Mouse (Mus musculus) T-helper 2 cell (primary cell): ENCODE results near the gene Itgb7.

Experiments
- in situ Hi-C: fragments of 300-600 bp; cut with MboI, MseI; formaldehyde crosslinking; loops from one replicate; pipeline ENCODE4 v1.15.1; 2025; ENCODE audit warnings: high pct_unique_total_duplicates

The Itgb7 gene

GRCm38 (mm10) chr15:102194439-102194838 lies 37.3 kb downstream of the Itgb7 start:
- in situ Hi-C loops, result no loop called here

GRCm38 (mm10) chr15:102193652-102194051 lies 38.1 kb downstream of the Itgb7 start:
- in situ Hi-C loops, result no loop called here

- in situ Hi-C loops, result no loop called here
These were observed 38.8 kb downstream of the Itgb7 start for GRCm38 (mm10) chr15:102192820-102193386.

GRCm38 (mm10) chr15:102192271-102192812 lies 39.4 kb downstream of the Itgb7 start:
- in situ Hi-C loops, result no loop called here

GRCm38 (mm10) chr15:102191699-102192098 lies 40.0 kb downstream of the Itgb7 start:
- in situ Hi-C loops, result no loop called here

GRCm38 (mm10) chr15:102188883-102189282 lies 42.9 kb downstream of the Itgb7 start:
- in situ Hi-C loops, result no loop called here

- in situ Hi-C loops, result no loop called here
These were observed 43.6 kb downstream of the Itgb7 start for GRCm38 (mm10) chr15:102188096-102188495.

GRCm38 (mm10) chr15:102186239-102186638 lies 45.5 kb downstream of the Itgb7 start:
- in situ Hi-C loops, result no loop called here

- in situ Hi-C loops, result no loop called here
These were observed 48.7 kb downstream of the Itgb7 start for GRCm38 (mm10) chr15:102183076-102183475.

- in situ Hi-C loops, result loop anchor here (5.0 kb wide), 1 partner anchor 42 kb away; no protein-coding TSS in a partner anchor
These were observed 51.8 kb downstream of the Itgb7 start for GRCm38 (mm10) chr15:102179924-102180323.

- in situ Hi-C loops, result loop anchor here (5.0 kb wide), 1 partner anchor 43 kb away; no protein-coding TSS in a partner anchor
These were observed 52.6 kb downstream of the Itgb7 start for GRCm38 (mm10) chr15:102179106-102179505.

- in situ Hi-C loops, result loop anchor here (5.0 kb wide), 1 partner anchor 44 kb away; no protein-coding TSS in a partner anchor
These were observed 53.5 kb downstream of the Itgb7 start for GRCm38 (mm10) chr15:102178279-102178678.

- in situ Hi-C loops, result loop anchor here (5.0 kb wide), 1 partner anchor 45 kb away; no protein-coding TSS in a partner anchor
These were observed 54.3 kb downstream of the Itgb7 start for GRCm38 (mm10) chr15:102177417-102177816.

GRCm38 (mm10) chr15:102176571-102177316 lies 55.0 kb downstream of the Itgb7 start:
- in situ Hi-C loops, result loop anchor here (5.0 kb wide), 1 partner anchor 46 kb away; no protein-coding TSS in a partner anchor

GRCm38 (mm10) chr15:102175736-102176319 lies 55.9 kb downstream of the Itgb7 start:
- in situ Hi-C loops, result loop anchor here (5.0 kb wide), 1 partner anchor 46 kb away; no protein-coding TSS in a partner anchor

GRCm38 (mm10) chr15:102173581-102173980 lies 58.2 kb downstream of the Itgb7 start:
- in situ Hi-C loops, result no loop called here

- in situ Hi-C loops, result no loop called here
These were observed 62.7 kb downstream of the Itgb7 start for GRCm38 (mm10) chr15:102169064-102169463.

GRCm38 (mm10) chr15:102167620-102168021 lies 64.1 kb downstream of the Itgb7 start:
- in situ Hi-C loops, result no loop called here
